Mouse (Mus musculus) heart, adult 2 months (tissue): ENCODE measurements around the gene Hormad1. TPM values are rescaled to one million over a fixed set of nuclear protein-coding genes. Genes with fewer than 3 reads are reported as not detected.
A peak's percentile ranks its signal among the peaks of the same experiment; 100 is the strongest.

Experiments
- DNase-seq, 2 experiments: peaks; one replicate each; pipeline ENCODE4 v3.0.0; 2021
- H3K27ac ChIP-seq: fragments of 200-600 bp; 2 replicates; pipeline ENCODE4 v1.8.1; 2022
- H3K27me3 ChIP-seq: fragments of 200-500 bp; 2 replicates; pipeline ENCODE4 v1.6.1; 2012; ENCODE audit warnings: mild to moderate bottlenecking, low read length, inconsistent platforms, mixed read lengths; ENCODE audit not compliant: control insufficient read depth, insufficient read depth
- H3K36me3 ChIP-seq: fragments of 200-500 bp; 2 replicates; pipeline ENCODE4 v1.6.1; 2012; ENCODE audit warnings: low read length, inconsistent platforms; ENCODE audit not compliant: control insufficient read depth, insufficient read depth
- H3K4me1 ChIP-seq: fragments of 200-500 bp; 2 replicates; pipeline ENCODE4 v1.6.1; 2011; ENCODE audit warnings: low read length; ENCODE audit not compliant: control insufficient read depth, insufficient read depth
- H3K4me3 ChIP-seq: fragments of 200-600 bp; 2 replicates; pipeline ENCODE4 v1.8.1; 2022
- H3K79me2 ChIP-seq: fragments of 200-500 bp; replicated peaks from 2 replicates; pipeline ENCODE4 v1.6.1; 2012; ENCODE audit warnings: mild to moderate bottlenecking, inconsistent platforms, low read length, moderate library complexity, mixed read lengths; ENCODE audit not compliant: control insufficient read depth, insufficient read depth
- H3K9ac ChIP-seq: fragments of 200-500 bp; 2 replicates; pipeline ENCODE4 v1.6.1; 2012; ENCODE audit warnings: low read depth, mild to moderate bottlenecking, control low read depth, inconsistent platforms, low read length, mixed read lengths
- CTCF ChIP-seq: fragments of 200-600 bp; IDR thresholded peaks from 2 replicates; pipeline ENCODE4 v1.8.1; 2022; ENCODE audit warnings: antibody characterized with exemption, mild to moderate bottlenecking, moderate library complexity
- EP300 ChIP-seq: fragments of 200-500 bp; IDR thresholded peaks from 2 replicates; pipeline ENCODE4 v1.6.1; 2011; ENCODE audit warnings: low read depth, low read length, control low read depth; ENCODE audit not compliant: insufficient read depth
- POLR2A ChIP-seq: fragments of 200-500 bp; IDR thresholded peaks from 2 replicates; pipeline ENCODE4 v1.6.1; 2011; ENCODE audit warnings: mild to moderate bottlenecking, low read depth, low read length, control low read depth; ENCODE audit not compliant: insufficient read depth
- WGBS: fragments of 180-500 bp; shearing (Covaris S2); methylation state at CpG from one replicate; pipeline ENCODE4 v1.1.7; 2018; 5-methylcytosine and 5-hydroxymethylcytosine counted together
- intact Hi-C: fragments of 180-260 bp; cut with DNase I; formaldehyde crosslinking; loops from one replicate; pipeline ENCODE4 v1.15.1; 2025
- polyA plus RNA-seq: library from polyadenylated mRNA; depleted of rRNA; stranded (reverse); fragments of >200 nt; gene quantifications from 2 replicates; pipeline ENCODE4 v1.2.3, GENCODE M21; 2012
- total RNA-seq, 2 experiments: library from RNA; stranded (reverse); gene quantifications; 2 replicates each; pipeline ENCODE4 v1.2.3; 2021

The Hormad1 gene
- total and polyA plus RNA-seq, 3 experiments = not detected

- WGBS = under 1% methylated on average over 44 of the region's 44 CpGs
- Histone ChIP-seq H3K4me3 (peak within 1 kb of the TSS; percentile 75), H3K27ac (peak within 1 kb of the TSS; percentile 97), H3K36me3 (peaks cover 5% of the 10 kb centered on the region), H3K27me3 (no peaks in the 10 kb centered on the region), H3K79me2 (peaks cover 1% of the 10 kb centered on the region; the same call in 1 of the 2 replicates), H3K9ac (peak within 1 kb of the TSS; percentile 73), H3K4me1 (peaks cover 11% of the 10 kb centered on the region)
- TF ChIP-seq POLR2A (peak; percentile 78), CTCF (no peak), EP300 (0 out of 2 replicates have a peak, but pooled peaks have one; percentile 55)
- DNase-seq = peak; percentile 96 to 99
- intact Hi-C loops = loop anchor here (2.0 to 10.0 kb wide), 2 partner anchors 34 to 270 kb away; partner anchors contain the start of genes Mcl1 and Setdb1
These were observed 65.4 kb downstream of the Hormad1 start, which contains the start of gene Ensa for GRCm38 (mm10) chr3:95624628-95625503. Gene Ensa (plus strand): TSS chr3:95624993.

GRCm38 (mm10) chr3:95627763-95628162 is 68.3 kb downstream of the Hormad1 start:
- Histone ChIP-seq H3K27me3 (no peaks in the 10 kb centered on the region), H3K4me1 (peaks cover 11% of the 10 kb centered on the region), H3K4me3 (no peak overlapping the region), H3K79me2 (peaks cover 1% of the 10 kb centered on the region; the same call in 1 of the 2 replicates), H3K36me3 (peaks cover 14% of the 10 kb centered on the region), H3K9ac (no peak overlapping the region), H3K27ac (no peak overlapping the region)
- no peak for TF ChIP-seq POLR2A
- TF ChIP-seq CTCF = no peak
- TF ChIP-seq EP300 = no peak
- WGBS = 70% methylated on average over 5 of the region's 5 CpGs
- DNase-seq = peak in 1 of 2 experiments; percentile 17
- intact Hi-C loops = loop anchor here (10.0 kb wide), 1 partner anchor 273 kb away; the partner anchor contains the start of gene Setdb1

- no peak overlapping the region for H3K4me3 ChIP-seq
- 58% methylated on average over 4 of the region's 4 CpGs for WGBS
- no peak overlapping the region for H3K27ac ChIP-seq
- no peaks in the 10 kb centered on the region for H3K27me3 ChIP-seq
- H3K79me2 ChIP-seq = peaks cover 1% of the 10 kb centered on the region; the same call in 1 of the 2 replicates
- intact Hi-C loops = loop anchor here (5.0 to 10.0 kb wide), 3 partner anchors 112 to 275 kb away; partner anchors contain the start of gene Setdb1
- DNase-seq = no peak
- H3K4me1 ChIP-seq = peaks cover 12% of the 10 kb centered on the region
- no peak for TF ChIP-seq CTCF
- TF ChIP-seq EP300 = no peak
- TF ChIP-seq POLR2A = no peak
- no peak overlapping the region for H3K9ac ChIP-seq
- H3K36me3 ChIP-seq = peaks cover 16% of the 10 kb centered on the region
These were observed 70.3 kb downstream of the Hormad1 start for GRCm38 (mm10) chr3:95629755-95630154.

GRCm38 (mm10) chr3:95630856-95631255 is 71.4 kb downstream of the Hormad1 start:
- DNase-seq = no peak
- intact Hi-C loops = loop anchor here (5.0 kb wide), 2 partner anchors 114 to 121 kb away; no protein-coding TSS in a partner anchor
- Histone ChIP-seq H3K4me1 (peaks cover 9% of the 10 kb centered on the region), H3K27me3 (no peaks in the 10 kb centered on the region), H3K27ac (no peak overlapping the region), H3K4me3 (no peak overlapping the region), H3K36me3 (peaks cover 16% of the 10 kb centered on the region), H3K9ac (no peak overlapping the region), H3K79me2 (peaks cover 1% of the 10 kb centered on the region; the same call in 1 of the 2 replicates)
- TF ChIP-seq EP300 = no peak
- TF ChIP-seq CTCF = no peak
- no peak for TF ChIP-seq POLR2A
- 48% methylated on average over 3 of the region's 3 CpGs for WGBS

GRCm38 (mm10) chr3:95631304-95631703 is 71.8 kb downstream of the Hormad1 start:
- WGBS = 51% methylated on average over 6 of the region's 6 CpGs
- H3K27me3 ChIP-seq = no peaks in the 10 kb centered on the region
- TF ChIP-seq POLR2A = no peak
- no peak for TF ChIP-seq CTCF
- TF ChIP-seq EP300 = no peak
- intact Hi-C loops = loop anchor here (5.0 kb wide), 2 partner anchors 114 to 121 kb away; no protein-coding TSS in a partner anchor
- no peak overlapping the region for H3K27ac ChIP-seq
- H3K4me1 ChIP-seq = peaks cover 8% of the 10 kb centered on the region
- no peak overlapping the region for H3K9ac ChIP-seq
- DNase-seq = no peak
- H3K36me3 ChIP-seq = peaks cover 12% of the 10 kb centered on the region
- H3K79me2 ChIP-seq = peaks cover 1% of the 10 kb centered on the region; the same call in 1 of the 2 replicates
- no peak overlapping the region for H3K4me3 ChIP-seq
